8 mouse cellular contexts compared by ENCODE assay signal in genomic region chr11:66525371-66526045, GRCm38 (mm10). TPM values are rescaled to one million over a fixed set of nuclear protein-coding genes. Genes with fewer than 3 reads are reported as not detected.
DNase-seq lines count a peak whose midpoint lies in the region; ATAC-seq and TF ChIP-seq lines count a peak whose summit lies in the region.

Shisa6 (minus strand) TSS chr11:66525964.

- H3K36me3 ChIP-seq in E14TG2a.4 (ENCODE audit: insufficient read depth, low read length): no peaks in the 10 kb centered on the region
- no peaks in the 10 kb centered on the region for H3K36me3 ChIP-seq in embryonic facial prominence, embryonic 13.5 days
- no peaks in the 10 kb centered on the region for H3K36me3 ChIP-seq in intestine, embryonic 14.5 days (ENCODE audit: control insufficient read depth, insufficient read depth, low read length)
- no peaks in the 10 kb centered on the region for H3K36me3 ChIP-seq in limb, embryonic 15.5 days

- TF ChIP-seq CTCF in E14TG2a.4 (conservative IDR thresholded peaks at IDR 0.05; ENCODE audit: low read length): no peak

- H3K4me3 ChIP-seq in E14TG2a.4 (replicated peaks; ENCODE audit: low read length): peak within 1 kb of the TSS; percentile 83
- H3K4me3 ChIP-seq in embryonic facial prominence, embryonic 13.5 days: peak within 1 kb of the TSS; percentile 55
- H3K4me3 ChIP-seq in intestine, embryonic 14.5 days (ENCODE audit: low read depth, low read length): peak within 1 kb of the TSS; percentile 51
- H3K4me3 ChIP-seq in limb, embryonic 15.5 days: peak within 1 kb of the TSS; percentile 55

- DNase-seq in frontal cortex, adult 2 months (ENCODE audit: extremely low spot score in 1 of 2, low spot score in 1 of 2): no peak
- peak; percentile 74 for DNase-seq in intestine, embryonic 14.5 days (ENCODE audit: low spot score)
- peak; percentile 65 for DNase-seq in retina, postnatal 1 day

- H3K4me1 ChIP-seq in E14TG2a.4 (replicated peaks; ENCODE audit: low read depth, low read length): peaks cover 17% of the 10 kb centered on the region
- H3K4me1 ChIP-seq in embryonic facial prominence, embryonic 13.5 days: peaks cover 16% of the 10 kb centered on the region
- no peaks in the 10 kb centered on the region for H3K4me1 ChIP-seq in intestine, embryonic 14.5 days (replicated peaks; ENCODE audit: control insufficient read depth, insufficient read depth, low read length)
- H3K4me1 ChIP-seq in limb, embryonic 15.5 days: peaks cover 20% of the 10 kb centered on the region

- H3K9me3 ChIP-seq in E14TG2a.4 (ENCODE audit: low read length): peaks cover 12% of the 10 kb centered on the region
- no peaks in the 10 kb centered on the region for H3K9me3 ChIP-seq in embryonic facial prominence, embryonic 13.5 days
- H3K9me3 ChIP-seq in intestine, embryonic 14.5 days (ENCODE audit: control insufficient read depth, low read length): no peaks in the 10 kb centered on the region
- no peaks in the 10 kb centered on the region for H3K9me3 ChIP-seq in limb, embryonic 15.5 days

- H3K9ac ChIP-seq in embryonic facial prominence, embryonic 13.5 days: peak within 1 kb of the TSS; percentile 61
- H3K9ac ChIP-seq in intestine, embryonic 14.5 days (ENCODE audit: low read length): peak within 1 kb of the TSS; percentile 34
- H3K9ac ChIP-seq in limb, embryonic 15.5 days: peak within 1 kb of the TSS; percentile 17; the same call in 1 of the 2 replicates

- WGBS in embryonic facial prominence, embryonic 13.5 days: under 1% methylated on average over 85 of the region's 89 CpGs
- WGBS in intestine, embryonic 14.5 days: under 1% methylated on average over 64 of the region's 89 CpGs
- WGBS in limb, embryonic 15.5 days: 1% methylated on average over 71 of the region's 89 CpGs

- peaks cover 86% of the 10 kb centered on the region for H3K27me3 ChIP-seq in E14TG2a.4 (ENCODE audit: insufficient read depth, low read length)
- peaks cover 91% of the 10 kb centered on the region for H3K27me3 ChIP-seq in embryonic facial prominence, embryonic 13.5 days
- peaks cover 72% of the 10 kb centered on the region for H3K27me3 ChIP-seq in intestine, embryonic 14.5 days (replicated peaks; ENCODE audit: control insufficient read depth, insufficient read depth, low read length)
- peaks cover 83% of the 10 kb centered on the region for H3K27me3 ChIP-seq in limb, embryonic 15.5 days

- ATAC-seq in frontal cortex, adult (ENCODE audit: low TSS enrichment): no peak
- no peak for ATAC-seq in embryonic facial prominence, embryonic 13.5 days (ENCODE audit: insufficient number of reproducible peaks, insufficient read depth, low FRiP score, low TSS enrichment, low read depth)
- peak; percentile 51; the same call in 1 of the 2 replicates for ATAC-seq in intestine, embryonic 14.5 days (replicated peaks; ENCODE audit: low FRiP score, low TSS enrichment, low read depth)
- no peak for ATAC-seq in limb, embryonic 15.5 days (ENCODE audit: insufficient number of reproducible peaks, low FRiP score, low TSS enrichment, low read depth)
- ATAC-seq in erythroblast, adult 5-6 weeks (replicated peaks; ENCODE audit: low FRiP score, poor library complexity, severe bottlenecking): no peak

- peak within 1 kb of the TSS; percentile 98 for H3K4me2 ChIP-seq in embryonic facial prominence, embryonic 13.5 days
- peak within 1 kb of the TSS; percentile 91 for H3K4me2 ChIP-seq in intestine, embryonic 14.5 days (ENCODE audit: low read length)
- peak within 1 kb of the TSS; percentile 96 for H3K4me2 ChIP-seq in limb, embryonic 15.5 days

- H3K27ac ChIP-seq in embryonic facial prominence, embryonic 13.5 days: no peak within 1 kb of the TSS
- no peak within 1 kb of the TSS for H3K27ac ChIP-seq in intestine, embryonic 14.5 days (ENCODE audit: low read depth)
- no peak within 1 kb of the TSS for H3K27ac ChIP-seq in limb, embryonic 15.5 days

RNA-seq across cellular contexts. Expression of gene Shisa6, which starts in this region (rescaled TPM):
- polyA plus RNA-seq in frontal cortex, adult 2 months (2012; rRNA removed): 10.2 and 10.6 TPM in 2 replicates
- polyA plus RNA-seq in embryonic facial prominence, embryonic 13.5 days (2015; fragmentation: Nextera tagmentation; extraction: Ambion mirVana): 0.03 and 0.06 TPM in 2 replicates
- polyA plus RNA-seq in intestine, embryonic 14.5 days (2014; fragmentation: Nextera tagmentation; extraction: Ambion mirVana): 0.11 and 0.15 TPM in 2 replicates
- polyA plus RNA-seq in limb, embryonic 15.5 days (2015; fragmentation: Nextera tagmentation; extraction: Ambion mirVana): 0.16 and 0.60 TPM in 2 replicates
- total RNA-seq in erythroblast, adult 5-6 weeks (2015; ENCODE audit: low replicate concordance): not detected in 2 replicates
- not detected in 2 replicates for total RNA-seq in erythroblast, adult 5-6 weeks (2017; ENCODE audit: low replicate concordance)

Comparison
In these comparisons a context has a peak if more than half of its experiments do, and no peak if none do; other contexts are left out.
1. Peak in DNase-seq, ATAC-seq, H3K4me3 ChIP-seq, H3K9ac ChIP-seq and H3K4me2 ChIP-seq in intestine, embryonic 14.5 days; RNA of the gene not detected or under 1 TPM.